In genomic region chr11:59196230-59196629, GRCm38 (mm10) we compare ENCODE assay signal across 20 mouse cellular contexts. TPM values are rescaled to one million over a fixed set of nuclear protein-coding genes. Genes with fewer than 3 reads are reported as not detected.
"Had no signal": no experiment of that assay in that cellular context is flagged by ENCODE, and none has a peak within 500 bp of the region (broad histone marks: within the 10 kb centered on the region; RNA-seq: fewer than 3 reads in every experiment).

No protein-coding gene starts in this region.

- H3K9ac ChIP-seq: limb, embryonic 12.5 days; limb, embryonic 15.5 days; liver, embryonic 14.5 days; liver, postnatal 0 days had no signal

- ATAC-seq: inflammation-experienced regulatory T-cells, adult 6 months; intestine, embryonic 16.5 days; liver, postnatal 0 days had no signal

- H3K4me3 ChIP-seq: left cerebral cortex, adult 2 months; limb, embryonic 12.5 days; limb, embryonic 15.5 days had no signal

- H3K27ac ChIP-seq: kidney, postnatal 0 days; left cerebral cortex, adult 2 months; limb, embryonic 12.5 days; limb, embryonic 15.5 days; liver, embryonic 14.5 days had no signal

- DNase-seq: kidney, adult 18-20 months; kidney, postnatal 36 days; layer of hippocampus, postnatal 36 days; left cerebral cortex, postnatal 4 days; liver, postnatal 0 days; midbrain, embryonic 14.5 days; thymus, adult 18-20 months; thymus, postnatal 36 days had no signal

- H3K27me3 ChIP-seq: limb, embryonic 12.5 days; limb, embryonic 15.5 days had no signal

- H3K4me2 ChIP-seq: limb, embryonic 12.5 days; limb, embryonic 15.5 days; liver, embryonic 11.5 days; midbrain, embryonic 11.5 days had no signal

- H3K9me3 ChIP-seq: limb, embryonic 12.5 days; limb, embryonic 15.5 days had no signal

RNA-seq across cellular contexts. Expression of gene Gjc2, which starts 13.2 kb away (rescaled TPM):
- total RNA-seq: megakaryocyte progenitor cell, adult 5-6 weeks had no signal
- polyA plus RNA-seq: inflammation-experienced regulatory T-cells, adult 6 months; midbrain, embryonic 11.5 days; neural tube, embryonic 11.5 days; neural tube, embryonic 14.5 days had no signal
